Mouse (Mus musculus) brain, embryonic 14.5 days (tissue): ENCODE results near the gene Lsm12.

Experiments
- CTCF ChIP-seq: fragments of 200-500 bp; IDR thresholded peaks from 2 replicates; pipeline ENCODE4 v1.5.1; 2012; ENCODE audit warnings: inconsistent platforms, mild to moderate bottlenecking, moderate library complexity, borderline replicate concordance; ENCODE audit not compliant: insufficient read depth, insufficient read length; ENCODE audit errors: extremely low read depth
- POLR2A ChIP-seq: fragments of 200-500 bp; IDR thresholded peaks from 2 replicates; pipeline ENCODE4 v1.6.1; 2012; ENCODE audit warnings: mild to moderate bottlenecking, inconsistent platforms, borderline replicate concordance; ENCODE audit not compliant: poor library complexity, insufficient read depth, insufficient read length, severe bottlenecking; ENCODE audit errors: extremely low read depth

GRCm38 (mm10) chr11:102146531-102146930, 38.6 kb downstream of the Lsm12 start:
- no peak for TF ChIP-seq POLR2A
- TF ChIP-seq CTCF: no peak
